13 mouse cellular contexts compared by ENCODE assay signal in the genomic region with DNA sequence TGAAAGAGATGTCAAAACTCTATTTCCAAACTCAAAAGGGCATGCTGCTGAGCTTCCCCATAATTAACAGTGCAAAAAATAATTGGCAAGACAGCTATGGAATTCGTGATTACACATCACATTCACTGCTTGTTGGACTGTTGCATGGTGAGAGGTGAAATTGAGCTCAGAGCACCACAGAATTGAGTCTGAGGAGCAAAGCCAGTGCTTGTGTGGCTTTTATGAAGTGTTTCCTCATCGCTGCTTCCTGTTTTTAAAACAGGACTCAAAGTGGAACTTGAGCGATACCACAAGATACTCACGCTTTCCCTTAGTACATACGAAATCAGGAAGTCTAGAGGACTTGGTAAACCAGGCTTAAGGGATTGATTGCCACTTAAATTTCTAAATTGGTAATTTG. TPM values are rescaled to one million over a fixed set of nuclear protein-coding genes. Genes with fewer than 3 reads are reported as not detected.
DNase-seq lines count a peak whose midpoint lies in the region; ATAC-seq lines count a peak whose summit lies in the region.
"Had no signal": no experiment of that assay in that cellular context is flagged by ENCODE, and none has a peak within 500 bp of the region (broad histone marks: within the 10 kb centered on the region; RNA-seq: fewer than 3 reads in every experiment).

No protein-coding gene starts in this region.

- H3K27me3 ChIP-seq in kidney, embryonic 16.5 days (ENCODE audit: insufficient read depth, low read length): no peaks in the 10 kb centered on the region
- H3K27me3 ChIP-seq in hindbrain, embryonic 12.5 days: no peaks in the 10 kb centered on the region

- H3K9ac ChIP-seq in kidney, embryonic 16.5 days (replicated peaks; ENCODE audit: low read length): no peak overlapping the region
- no peak overlapping the region for H3K9ac ChIP-seq in hindbrain, embryonic 12.5 days

- no peak overlapping the region for H3K4me3 ChIP-seq in kidney, embryonic 16.5 days (ENCODE audit: low read length)
- H3K4me3 ChIP-seq in hindbrain, embryonic 12.5 days: no peak overlapping the region

- no peaks in the 10 kb centered on the region for H3K36me3 ChIP-seq in kidney, embryonic 16.5 days (ENCODE audit: insufficient read depth, low read length)
- H3K36me3 ChIP-seq in hindbrain, embryonic 12.5 days: no peaks in the 10 kb centered on the region

- H3K9me3 ChIP-seq in kidney, embryonic 16.5 days (ENCODE audit: low read length): no peaks in the 10 kb centered on the region
- no peaks in the 10 kb centered on the region for H3K9me3 ChIP-seq in hindbrain, embryonic 12.5 days (replicated peaks)

- no peak for ATAC-seq in kidney, embryonic 16.5 days (ENCODE audit: low FRiP score, low TSS enrichment)
- ATAC-seq in CD4-positive, CD25-positive, alpha-beta regulatory T cell, adult 4 months: peak; percentile 80
- peak; percentile 99 for ATAC-seq in hematopoietic stem cell, adult 5-6 weeks (replicated peaks in 1 of 2; ENCODE audit: insufficient read depth in 1 of 2, low FRiP score in 2 of 2, low TSS enrichment in 1 of 2, low read depth in 1 of 2, poor library complexity in 2 of 2, severe bottlenecking in 2 of 2)
- ATAC-seq in megakaryocyte progenitor cell, adult 5-6 weeks (replicated peaks; ENCODE audit: poor library complexity): peak; percentile 92
- ATAC-seq in hindbrain, embryonic 12.5 days (ENCODE audit: low FRiP score): no peak

- DNase-seq in kidney, adult 9 months: peak; percentile 6
- no peak for DNase-seq in gastrocnemius, postnatal 4 days (ENCODE audit: low spot score in 2 of 2)
- no peak for DNase-seq in layer of hippocampus, adult 18-20 months (ENCODE audit: low spot score in 2 of 2)
- DNase-seq: adrenal gland, postnatal 25 days; gastrocnemius, postnatal 25 days; kidney, postnatal 4 days; midbrain, embryonic 14.5 days had no signal

- no peak overlapping the region for H3K27ac ChIP-seq in kidney, embryonic 16.5 days (ENCODE audit: low read length)
- H3K27ac ChIP-seq in hindbrain, embryonic 12.5 days: no peak overlapping the region
- H3K27ac ChIP-seq: stomach, postnatal 0 days had no signal

- no peaks in the 10 kb centered on the region for H3K4me1 ChIP-seq in kidney, embryonic 16.5 days (ENCODE audit: insufficient read depth, low read length)
- H3K4me1 ChIP-seq in hindbrain, embryonic 12.5 days: no peaks in the 10 kb centered on the region

- WGBS in kidney, embryonic 16.5 days: 88% methylated on average over 5 of the region's 5 CpGs
- 87% methylated on average over 5 of the region's 5 CpGs for WGBS in hindbrain, embryonic 12.5 days

- H3K4me2 ChIP-seq in kidney, embryonic 16.5 days (replicated peaks; ENCODE audit: low read depth, low read length): no peak overlapping the region
- no peak overlapping the region for H3K4me2 ChIP-seq in hindbrain, embryonic 12.5 days (replicated peaks)

RNA-seq across cellular contexts. Expression of a gene that starts 24.0 kb away (rescaled TPM):
- polyA plus RNA-seq in kidney, embryonic 16.5 days (2015; fragmentation: Nextera tagmentation; extraction: Ambion mirVana): 0.80 and 1.1 TPM in 2 replicates
- 100 to 1,000 TPM; 365 to 377 TPM for polyA plus RNA-seq in CD4-positive, CD25-positive, alpha-beta regulatory T cell, adult 4 months (2017; shearing (Covaris generic))
- total RNA-seq in hematopoietic stem cell, adult 5-6 weeks (2017): 148 and 169 TPM in 2 replicates
- 120 and 124 TPM in 2 replicates for total RNA-seq in megakaryocyte progenitor cell, adult 5-6 weeks (2015)
- 111 and 122 TPM in 2 replicates for total RNA-seq in megakaryocyte progenitor cell, adult 5-6 weeks (2017)
- polyA plus RNA-seq in hindbrain, embryonic 12.5 days (2016; fragmentation: Nextera tagmentation; extraction: Ambion mirVana): 1.2 and 1.4 TPM in 2 replicates
- 1 to 10 TPM; 1.0 to 1.1 TPM for total RNA-seq in gastrocnemius, postnatal 4 days (2021)
- 10 to 100 TPM; 10.9 to 11.4 TPM for total RNA-seq in layer of hippocampus, adult 18-20 months (2021)

Comparison
In these comparisons a context has a peak if more than half of its experiments do, and no peak if none do; other contexts are left out.
1. ATAC-seq: peak in CD4-positive, CD25-positive, alpha-beta regulatory T cell, adult 4 months (single experiment), hematopoietic stem cell, adult 5-6 weeks (2 of 2) and megakaryocyte progenitor cell, adult 5-6 weeks (single experiment); none in kidney, embryonic 16.5 days (single experiment) and hindbrain, embryonic 12.5 days (single experiment).
2. RNA of a gene that starts 24.0 kb away (total RNA-seq): 148 to 169 TPM in hematopoietic stem cell, adult 5-6 weeks and 111 to 124 TPM in megakaryocyte progenitor cell, adult 5-6 weeks; 10.9 to 11.4 TPM in layer of hippocampus, adult 18-20 months and 1.0 to 1.1 TPM in gastrocnemius, postnatal 4 days; every median in the first group is over 4 times any median in the second.